Mouse (Mus musculus): ENCODE measurements at regions not wholly inside any gene's neighbourhood (a gene's known extent, or its start where the extent isn't known, plus 50 kb on each side); places are given as distances from the start of the nearest gene placed in this dataset.
"Not testable (repeated sequence)": the region's sequence is repeated elsewhere in the genome, so short reads cannot be mapped to it uniquely, and the experiment has no call there.

- CTCF ChIA-PET: no interaction called here
Measured at GRCm38 (mm10) chr8:24386462-24386861, 339.2 kb downstream of the Adam3 start.

DNA sequence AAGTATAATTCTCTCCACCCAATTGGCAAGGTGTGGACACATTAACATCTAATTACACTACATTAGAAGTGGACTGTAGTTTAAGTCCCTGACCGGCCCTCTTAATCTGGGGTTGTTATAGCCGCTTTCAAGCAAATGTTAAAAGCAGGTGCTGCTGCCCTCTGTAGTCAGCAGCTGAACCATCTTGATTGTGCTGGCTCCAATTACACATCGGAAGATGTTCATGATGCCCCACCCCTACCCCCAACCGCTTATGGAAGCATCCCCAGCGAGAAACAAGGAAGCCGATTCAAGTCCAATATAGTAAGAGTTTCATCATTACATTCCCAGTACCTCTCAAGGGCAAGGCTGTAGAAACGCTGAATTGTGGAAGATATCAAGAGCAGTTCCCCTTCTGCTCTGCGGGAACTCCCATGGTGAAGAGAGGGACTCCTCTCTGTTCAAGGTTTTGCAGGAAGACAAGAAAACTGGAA, 341.7 kb downstream of the Adam3 start:
- CTCF ChIA-PET: no interaction called here

DNA sequence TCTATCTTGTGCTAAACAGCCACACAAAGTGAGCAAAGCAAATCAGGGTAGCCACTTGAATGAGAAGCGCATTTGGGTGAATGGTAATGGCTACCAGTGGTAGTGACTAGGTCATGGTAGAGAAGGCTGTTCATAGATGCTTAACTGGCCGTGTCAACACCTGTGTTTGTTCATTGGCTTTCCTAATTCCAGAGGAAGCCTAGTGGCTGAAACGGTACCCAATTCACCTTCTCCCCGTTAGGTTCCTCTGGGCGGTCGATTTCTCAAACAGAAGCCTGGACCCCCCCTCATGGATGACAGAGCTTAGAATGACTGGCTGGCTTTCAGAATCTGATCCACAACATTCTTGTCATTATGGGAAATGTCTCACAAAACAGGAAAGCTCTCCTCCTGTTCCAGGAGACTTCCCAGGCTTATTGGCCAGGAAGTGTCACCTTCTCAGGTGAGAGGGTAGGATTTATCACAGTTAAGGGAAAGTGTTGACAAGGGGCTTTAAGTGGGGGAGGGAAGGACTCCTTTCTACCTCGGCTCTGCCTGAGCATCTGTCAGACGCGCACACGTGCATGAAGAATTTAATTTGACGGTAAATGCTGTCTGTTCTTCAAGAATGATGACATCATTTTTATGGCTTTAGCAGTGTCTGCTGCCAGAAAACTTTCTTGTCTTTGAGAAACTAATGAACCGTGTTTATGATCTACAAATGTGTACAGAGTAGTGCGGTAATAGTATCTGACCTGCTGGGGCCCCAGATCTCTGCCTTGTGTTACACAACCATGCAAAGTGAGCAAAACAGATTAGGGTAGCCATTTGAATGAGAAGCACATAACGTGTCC, 342.3 kb downstream of the Adam3 start:
- CTCF ChIA-PET: no interaction called here

GRCm38 (mm10) chr8:24381666-24382253, 343.9 kb downstream of the Adam3 start:
- CTCF ChIA-PET: no interaction called here

GRCm38 (mm10) chr8:24378070-24378469, 347.6 kb downstream of the Adam3 start:
- CTCF ChIA-PET: no interaction called here

DNA sequence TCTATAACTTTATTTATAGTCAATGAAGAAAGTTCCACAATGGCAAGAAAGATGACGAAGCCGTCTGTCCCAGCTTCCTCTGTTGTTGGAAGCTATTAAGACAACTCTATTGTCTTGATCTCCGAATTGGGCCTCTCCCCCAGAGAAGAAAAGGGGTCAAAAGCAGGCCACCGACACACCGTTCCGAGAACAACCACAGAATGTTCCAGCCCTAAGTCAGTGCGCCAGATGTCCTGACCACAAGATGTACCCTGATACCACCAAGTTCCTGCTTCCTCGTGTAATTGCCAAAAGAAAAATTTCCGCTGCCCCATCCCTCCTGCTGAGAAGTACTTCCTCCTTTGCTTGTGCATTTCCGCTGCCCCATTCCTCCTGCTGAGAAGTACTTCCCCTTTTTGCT, 348.8 kb downstream of the Adam3 start:
- CTCF ChIA-PET: not testable (repeated sequence)

- CTCF ChIA-PET: no interaction called here
Measured at GRCm38 (mm10) chr8:24374503-24374902, 351.1 kb downstream of the Adam3 start.

DNA sequence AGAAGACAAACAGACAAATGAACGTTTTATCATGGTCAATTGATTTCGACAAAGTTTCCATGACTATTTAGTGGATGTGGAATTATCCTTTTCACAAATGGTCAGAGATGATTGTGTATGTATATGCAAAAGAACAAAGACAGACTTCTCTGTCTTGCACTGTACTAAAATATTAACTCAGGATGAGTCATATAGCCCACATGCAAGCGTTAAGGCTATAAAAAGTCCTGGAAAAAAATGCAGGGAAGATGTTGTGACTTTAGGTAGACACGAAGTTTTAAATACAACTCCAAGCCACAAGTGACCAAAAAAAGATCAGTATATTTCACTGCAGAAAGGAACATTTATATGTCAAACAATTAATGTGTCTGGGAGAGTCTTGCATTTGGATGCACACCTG, 353.6 kb downstream of the Adam3 start:
- CTCF ChIA-PET: no interaction called here

- CTCF ChIA-PET: no interaction called here
Measured at GRCm38 (mm10) chr8:24366000-24366399, 359.7 kb downstream of the Adam3 start.

DNA sequence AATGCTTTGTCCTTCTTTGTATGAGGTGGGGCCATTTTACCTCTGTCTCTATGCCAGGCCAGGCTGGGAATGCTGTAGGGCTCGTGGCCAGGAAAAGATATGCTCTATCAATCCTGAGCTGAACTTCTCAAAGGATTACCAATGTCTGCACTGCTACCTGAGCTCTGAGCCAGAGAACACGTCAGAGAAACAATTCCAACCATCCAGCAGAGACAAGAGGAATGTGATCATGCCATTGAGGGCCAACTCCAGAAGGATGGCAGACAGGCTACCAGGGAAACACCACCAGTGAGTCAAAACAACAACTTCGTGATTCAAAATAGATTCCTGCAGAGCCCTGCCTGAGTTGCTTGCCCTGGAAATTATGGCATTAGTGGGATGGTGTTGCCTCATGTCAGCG, 361.0 kb downstream of the Adam3 start:
- CTCF ChIA-PET: no interaction called here

GRCm38 (mm10) chr8:24359022-24359600, 366.5 kb downstream of the Adam3 start:
- CTCF ChIA-PET: no interaction called here

DNA sequence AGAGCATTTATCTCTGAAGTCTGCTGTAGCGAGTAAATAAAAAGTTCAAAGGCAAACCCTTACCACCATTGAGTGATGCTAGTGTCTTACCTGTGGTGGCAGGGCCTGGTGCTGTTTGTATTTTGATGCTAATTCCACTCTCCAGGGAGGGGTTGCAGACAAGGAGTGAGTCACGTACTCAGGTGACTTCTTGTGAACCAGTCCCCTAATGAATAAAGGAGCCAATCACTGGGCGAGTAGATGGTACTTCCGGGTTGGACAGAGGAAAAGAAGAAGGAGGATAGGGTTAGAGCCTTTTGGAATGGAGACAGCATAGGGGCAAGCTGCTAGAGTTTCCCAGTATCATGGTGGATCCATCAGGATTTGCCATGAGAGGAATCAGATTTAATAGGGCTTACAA, 370.5 kb downstream of the Adam3 start:
- CTCF ChIA-PET: no interaction called here

GRCm38 (mm10) chr8:24353842-24354241, 371.8 kb downstream of the Adam3 start:
- CTCF ChIA-PET: no interaction called here

- CTCF ChIA-PET: no interaction called here
Measured at GRCm38 (mm10) chr8:24352322-24352721, 373.3 kb downstream of the Adam3 start.

- CTCF ChIA-PET: no interaction called here
Measured at GRCm38 (mm10) chr8:24351760-24352159, 373.9 kb downstream of the Adam3 start.

DNA sequence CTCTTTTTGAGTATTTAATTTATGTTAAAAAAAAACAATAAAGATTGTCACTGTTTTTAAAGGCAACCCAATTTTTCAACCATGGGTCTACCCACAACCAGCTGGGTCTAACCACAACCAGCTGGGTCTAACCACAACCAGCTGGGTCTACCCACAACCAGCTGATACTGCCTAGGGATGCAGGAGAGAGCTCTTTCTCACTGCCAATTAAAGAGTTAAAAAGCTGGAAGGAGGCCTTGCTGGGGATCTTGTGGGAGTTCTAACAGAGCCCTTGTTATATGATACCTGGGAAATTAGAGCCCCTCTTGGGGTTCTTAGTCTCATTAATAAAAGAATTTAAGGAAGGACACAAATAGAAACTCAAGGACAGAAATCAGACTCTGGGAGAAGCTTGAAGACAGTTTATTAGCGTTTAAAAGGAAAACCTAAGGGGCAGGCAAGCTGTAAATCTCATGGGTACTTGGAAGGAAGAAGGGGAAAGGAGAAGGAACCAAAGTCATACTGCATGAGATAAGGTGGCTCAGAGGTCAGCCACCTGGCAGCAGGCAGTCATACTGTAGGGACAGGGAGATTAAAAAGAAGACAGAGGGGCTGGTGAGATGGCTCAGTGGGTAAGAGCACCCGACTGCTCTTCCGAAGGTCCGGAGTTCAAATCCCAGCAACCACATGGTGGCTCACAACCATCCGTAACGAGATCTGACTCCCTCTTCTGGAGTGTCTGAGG, 379.1 kb downstream of the Adam3 start:
- CTCF ChIA-PET: no interaction called here

- CTCF ChIA-PET: no interaction called here
Measured at GRCm38 (mm10) chr8:24338694-24339093, 387.0 kb downstream of the Adam3 start.

GRCm38 (mm10) chr8:24337635-24338034, 388.0 kb downstream of the Adam3 start:
- CTCF ChIA-PET: no interaction called here

DNA sequence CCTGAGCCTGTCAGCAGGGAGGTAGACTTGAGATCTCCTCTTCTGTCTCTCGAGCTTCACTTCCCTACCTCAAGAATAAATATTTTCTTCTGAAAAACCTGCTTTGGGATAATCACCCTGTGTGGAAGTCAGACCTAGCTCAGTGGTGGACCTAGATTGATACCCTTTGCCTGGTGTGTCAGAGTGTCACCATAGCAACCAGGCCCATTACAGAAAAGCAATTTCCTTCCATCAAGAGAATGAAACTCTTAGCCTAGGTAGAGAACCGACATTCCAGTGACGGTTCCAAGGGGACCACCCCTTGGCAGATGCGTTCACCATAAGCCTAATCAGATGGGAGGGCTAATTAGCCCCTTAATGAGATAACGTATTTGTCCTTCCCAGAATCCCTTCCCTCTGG, 389.9 kb downstream of the Adam3 start:
- CTCF ChIA-PET: no interaction called here

DNA sequence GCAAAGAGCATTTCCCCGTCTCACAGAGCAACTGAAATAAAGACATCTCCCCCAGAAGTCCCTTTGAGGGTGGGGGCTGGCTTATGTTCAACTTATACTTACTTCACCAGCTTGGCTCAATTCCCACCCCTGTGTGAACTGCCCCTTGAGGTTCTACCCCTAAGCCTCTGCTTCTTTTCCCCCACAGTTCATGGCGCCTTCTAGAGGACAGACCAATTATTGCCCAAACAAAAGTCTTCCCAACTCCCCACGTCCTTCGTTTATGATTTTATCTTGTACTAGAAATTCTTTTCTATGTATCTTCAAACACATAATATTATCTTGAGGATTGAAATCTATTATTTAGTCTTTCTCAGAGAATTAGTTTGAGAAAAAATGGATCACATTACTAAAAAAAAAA, 391.9 kb downstream of the Adam3 start:
- CTCF ChIA-PET: no interaction called here

DNA sequence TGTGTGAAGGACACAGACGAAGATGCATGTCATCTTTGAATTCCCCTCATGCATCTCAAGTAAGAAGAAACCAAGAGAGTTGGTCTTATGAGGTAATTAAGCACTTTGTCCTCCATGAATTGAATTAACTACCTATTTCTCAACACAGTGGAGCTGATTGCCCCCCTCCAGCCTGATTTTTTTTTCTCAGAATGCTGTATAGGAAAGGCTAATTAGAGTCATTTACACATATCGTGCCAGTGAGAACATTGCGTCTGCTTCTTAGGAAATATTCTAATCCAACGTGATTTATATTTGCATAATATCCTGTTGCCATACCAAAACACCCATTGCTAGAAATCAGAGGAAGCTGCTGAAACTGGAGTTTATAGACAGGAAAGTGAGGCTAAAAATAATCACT, 414.8 kb downstream of the Adam3 start:
- CTCF ChIA-PET: no interaction called here

DNA sequence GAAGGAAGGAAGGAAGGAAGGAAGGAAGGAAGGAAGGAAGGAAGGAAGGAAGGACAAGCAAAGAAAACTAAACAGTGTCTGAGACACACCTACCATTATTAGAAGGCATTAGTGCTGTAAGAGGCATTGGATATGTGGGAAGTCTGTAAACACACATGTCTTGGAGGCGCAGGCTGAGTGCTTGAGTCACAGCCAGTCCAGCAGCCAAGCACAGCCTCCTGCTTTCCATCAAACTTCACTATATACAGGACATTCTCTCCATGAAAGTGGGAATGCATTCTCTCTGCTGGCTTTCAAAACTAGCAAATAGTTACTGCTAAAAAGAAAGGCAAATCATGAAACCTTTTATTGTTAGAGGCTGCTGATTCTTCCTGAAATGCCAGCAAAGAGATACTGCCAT, 431.1 kb downstream of the Adam3 start:
- CTCF ChIA-PET: no interaction called here

GRCm38 (mm10) chr8:24287861-24288260, 437.8 kb downstream of the Adam3 start:
- CTCF ChIA-PET: no interaction called here

Data from spleen, embryonic (tissue).